Mouse (Mus musculus) limb, embryonic 15.5 days (tissue): ENCODE results near the gene Tbca. TPM values are rescaled to one million over a fixed set of nuclear protein-coding genes. Genes with fewer than 3 reads are reported as not detected.

Experiments used
- ATAC-seq: fragments of 200-750 bp; cut with Nextera tagmentation; 2 replicates; pipeline ENCODE4 v1.8.0; 2017; ENCODE audit warnings: low read depth, moderate TSS enrichment; ENCODE audit not compliant: insufficient number of reproducible peaks, low FRiP score, low TSS enrichment
- H3K27ac ChIP-seq: fragments of 300-500 bp; sonication (generic); 2 replicates; pipeline ENCODE4 v1.5.1; 2015; ENCODE audit warnings: moderate library complexity, mild to moderate bottlenecking, inconsistent platforms
- H3K27me3 ChIP-seq: fragments of 300-500 bp; sonication (generic); 2 replicates; pipeline ENCODE4 v1.6.1; 2015; ENCODE audit warnings: inconsistent platforms
- H3K36me3 ChIP-seq: fragments of 300-500 bp; sonication (generic); 2 replicates; pipeline ENCODE4 v1.6.1; 2015; ENCODE audit warnings: inconsistent platforms
- H3K4me1 ChIP-seq: fragments of 300-500 bp; sonication (generic); 2 replicates; pipeline ENCODE4 v1.6.1; 2015; ENCODE audit warnings: inconsistent platforms
- H3K4me2 ChIP-seq: fragments of 300-500 bp; sonication (generic); 2 replicates; pipeline ENCODE4 v1.6.1; 2015; ENCODE audit warnings: mild to moderate bottlenecking, inconsistent platforms
- H3K4me3 ChIP-seq: fragments of 300-500 bp; sonication (generic); 2 replicates; pipeline ENCODE4 v1.5.1; 2015; ENCODE audit warnings: mild to moderate bottlenecking, inconsistent platforms
- H3K9ac ChIP-seq: fragments of 300-500 bp; sonication (generic); 2 replicates; pipeline ENCODE4 v1.6.1; 2015; ENCODE audit warnings: inconsistent platforms
- H3K9me3 ChIP-seq: fragments of 300-500 bp; sonication (generic); 2 replicates; pipeline ENCODE4 v1.6.1; 2016; ENCODE audit warnings: inconsistent platforms
- WGBS: fragments of 180-500 bp; shearing (Covaris S2); methylation state at CpG from one replicate; pipeline ENCODE4 v1.1.7; 2015; 5-methylcytosine and 5-hydroxymethylcytosine counted together
- polyA plus RNA-seq: library from polyadenylated mRNA; unstranded; fragments of >200 nt; fragmentation: Nextera tagmentation; extraction: Ambion mirVana; gene quantifications from 2 replicates; pipeline ENCODE4 v1.2.1, GENCODE M21; 2015

The Tbca gene
- polyA plus RNA-seq, 1 experiment from 2014 or later, result 208 TPM

- no peak overlapping the region for H3K27ac ChIP-seq
- H3K4me2 ChIP-seq, result no peak overlapping the region
- WGBS, result 91% methylated on average over 1 of the region's 1 CpGs
- no peaks in the 10 kb centered on the region for H3K9me3 ChIP-seq
- H3K9ac ChIP-seq, result no peak overlapping the region
- H3K4me3 ChIP-seq, result no peak overlapping the region
- ATAC-seq, result no peak
- H3K4me1 ChIP-seq, result peaks cover 4% of the 10 kb centered on the region; the same call in 1 of the 2 replicates
- H3K27me3 ChIP-seq, result no peaks in the 10 kb centered on the region
- H3K36me3 ChIP-seq, result no peaks in the 10 kb centered on the region
Measured at GRCm38 (mm10) chr13:94811451-94811850, 22.7 kb downstream of the Tbca start.

DNA sequence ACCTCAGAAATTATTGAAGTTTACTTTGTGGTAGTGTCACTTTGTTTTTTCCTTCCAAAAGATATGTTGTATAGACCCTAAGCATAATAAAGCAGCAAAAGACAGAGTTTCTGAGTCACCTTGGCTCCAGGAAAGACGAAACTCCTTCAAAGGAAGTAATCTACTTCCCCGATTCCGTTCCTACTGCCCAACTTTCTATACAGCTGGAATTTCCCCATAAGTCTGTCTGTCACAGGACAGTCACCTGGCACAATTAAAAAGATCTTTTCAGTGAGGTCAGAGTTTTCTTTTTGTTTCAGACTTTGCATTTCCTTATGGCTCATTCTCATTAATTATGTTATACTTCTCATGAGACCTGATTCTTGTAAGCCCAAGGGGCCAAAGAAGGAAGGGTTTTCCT is 25.1 kb downstream of the Tbca start:
- Histone ChIP-seq H3K4me2 (no peak overlapping the region), H3K9ac (no peak overlapping the region), H3K4me1 (no peaks in the 10 kb centered on the region), H3K27ac (no peak overlapping the region), H3K27me3 (no peaks in the 10 kb centered on the region), H3K36me3 (no peaks in the 10 kb centered on the region), H3K4me3 (no peak overlapping the region), H3K9me3 (no peaks in the 10 kb centered on the region)
- no peak for ATAC-seq
- WGBS, result 53% methylated on average over 3 of the region's 3 CpGs

DNA sequence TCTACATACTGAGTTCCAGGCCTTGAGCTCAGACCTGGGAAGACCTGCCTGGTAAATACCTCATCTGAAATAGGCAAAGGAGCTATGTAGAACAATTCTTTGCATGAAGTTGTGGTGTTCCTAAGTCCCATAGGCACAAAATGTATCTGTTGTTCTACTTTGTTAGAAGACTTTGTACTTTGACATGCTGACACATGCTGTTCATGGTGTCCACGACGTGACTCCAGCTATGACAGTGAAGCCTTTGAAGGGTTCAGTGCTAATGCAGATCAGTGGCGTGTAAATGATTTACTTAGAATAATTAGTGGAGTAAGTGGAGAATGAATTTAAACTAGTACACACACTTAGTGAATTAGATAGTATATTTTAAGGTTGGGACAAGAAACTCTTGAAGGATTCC is 31.8 kb downstream of the Tbca start:
- WGBS, result 76% methylated on average over 3 of the region's 3 CpGs
- ATAC-seq, result no peak
- no peak overlapping the region for H3K27ac ChIP-seq
- no peak overlapping the region for H3K9ac ChIP-seq
- no peaks in the 10 kb centered on the region for H3K4me1 ChIP-seq
- H3K36me3 ChIP-seq, result no peaks in the 10 kb centered on the region; the same call in 1 of the 2 replicates
- no peak overlapping the region for H3K4me2 ChIP-seq
- H3K4me3 ChIP-seq, result no peak overlapping the region
- no peaks in the 10 kb centered on the region for H3K9me3 ChIP-seq
- H3K27me3 ChIP-seq, result no peaks in the 10 kb centered on the region

- Histone ChIP-seq H3K4me2 (no peak overlapping the region), H3K9ac (no peak overlapping the region), H3K4me3 (no peak overlapping the region), H3K36me3 (no peaks in the 10 kb centered on the region; the same call in 1 of the 2 replicates), H3K27ac (no peak overlapping the region), H3K27me3 (no peaks in the 10 kb centered on the region), H3K4me1 (no peaks in the 10 kb centered on the region), H3K9me3 (no peaks in the 10 kb centered on the region)
- WGBS, result 60% methylated on average over 2 of the region's 2 CpGs
- no peak for ATAC-seq
Measured at GRCm38 (mm10) chr13:94820956-94821355, 32.2 kb downstream of the Tbca start.

GRCm38 (mm10) chr13:94826389-94826788 is 37.7 kb downstream of the Tbca start:
- WGBS, result 87% methylated on average over 5 of the region's 5 CpGs
- Histone ChIP-seq H3K4me2 (no peak overlapping the region), H3K27me3 (no peaks in the 10 kb centered on the region), H3K9ac (no peak overlapping the region), H3K4me1 (peaks cover 5% of the 10 kb centered on the region; the same call in 1 of the 2 replicates), H3K9me3 (no peaks in the 10 kb centered on the region), H3K36me3 (no peaks in the 10 kb centered on the region; the same call in 1 of the 2 replicates), H3K4me3 (no peak overlapping the region), H3K27ac (no peak overlapping the region)
- ATAC-seq, result no peak

DNA sequence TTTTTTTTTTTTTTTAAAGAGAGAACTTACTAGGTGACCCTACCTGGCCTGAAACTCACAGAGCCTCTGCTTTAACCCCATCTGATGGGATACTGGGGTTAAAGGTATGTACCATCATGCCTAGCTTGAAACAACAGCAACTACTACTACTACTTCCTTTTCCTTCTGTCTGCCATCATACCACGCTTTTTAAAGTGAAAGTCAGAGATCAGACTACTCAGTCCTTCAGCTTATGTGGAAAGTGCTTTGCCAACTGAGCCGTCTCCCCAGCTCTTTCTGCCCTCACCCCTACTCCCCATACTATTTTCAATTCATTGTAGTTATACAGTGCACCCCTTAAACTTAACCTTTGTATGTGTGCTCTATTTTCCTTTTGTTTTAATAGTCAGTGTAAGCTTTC is 38.3 kb downstream of the Tbca start:
- Histone ChIP-seq H3K27ac (no peak overlapping the region), H3K36me3 (no peaks in the 10 kb centered on the region; the same call in 1 of the 2 replicates), H3K4me2 (no peak overlapping the region), H3K9me3 (no peaks in the 10 kb centered on the region), H3K4me1 (peaks cover 5% of the 10 kb centered on the region; the same call in 1 of the 2 replicates), H3K27me3 (no peaks in the 10 kb centered on the region), H3K4me3 (no peak overlapping the region), H3K9ac (no peak overlapping the region)
- WGBS, result 74% methylated on average over 2 of the region's 2 CpGs
- no peak for ATAC-seq

- H3K4me2 ChIP-seq, result no peak overlapping the region
- no peak overlapping the region for H3K27ac ChIP-seq
- H3K36me3 ChIP-seq, result peaks cover 5% of the 10 kb centered on the region
- H3K9ac ChIP-seq, result no peak overlapping the region
- H3K4me1 ChIP-seq, result peaks cover 5% of the 10 kb centered on the region; the same call in 1 of the 2 replicates
- no peaks in the 10 kb centered on the region for H3K9me3 ChIP-seq
- no peaks in the 10 kb centered on the region for H3K27me3 ChIP-seq
- WGBS, result 59% methylated on average over 2 of the region's 2 CpGs
- H3K4me3 ChIP-seq, result no peak overlapping the region
- no peak for ATAC-seq
Measured at GRCm38 (mm10) chr13:94827847-94828246, 39.1 kb downstream of the Tbca start.

GRCm38 (mm10) chr13:94838047-94838720 is 49.5 kb downstream of the Tbca start:
- H3K9ac ChIP-seq, result no peak overlapping the region
- no peaks in the 10 kb centered on the region; the same call in 1 of the 2 replicates for H3K4me1 ChIP-seq
- H3K4me3 ChIP-seq, result no peak overlapping the region
- WGBS, result 66% methylated on average over 5 of the region's 5 CpGs
- no peak overlapping the region for H3K27ac ChIP-seq
- no peaks in the 10 kb centered on the region for H3K27me3 ChIP-seq
- H3K9me3 ChIP-seq, result no peaks in the 10 kb centered on the region
- no peak for ATAC-seq
- no peak overlapping the region for H3K4me2 ChIP-seq
- peaks cover 38% of the 10 kb centered on the region for H3K36me3 ChIP-seq

- Histone ChIP-seq H3K9me3 (no peaks in the 10 kb centered on the region), H3K36me3 (peaks cover 35% of the 10 kb centered on the region), H3K9ac (no peak overlapping the region), H3K4me3 (no peak overlapping the region), H3K4me1 (no peaks in the 10 kb centered on the region; the same call in 1 of the 2 replicates), H3K27me3 (no peaks in the 10 kb centered on the region), H3K27ac (no peak overlapping the region), H3K4me2 (no peak overlapping the region)
- 73% methylated on average over 8 of the region's 8 CpGs for WGBS
- no peak for ATAC-seq
Measured at GRCm38 (mm10) chr13:94838756-94839337, 50.1 kb downstream of the Tbca start.

- no peak for ATAC-seq
- 69% methylated on average over 5 of the region's 5 CpGs for WGBS
- H3K27me3 ChIP-seq, result no peaks in the 10 kb centered on the region
- H3K27ac ChIP-seq, result no peak overlapping the region
- H3K4me2 ChIP-seq, result no peak overlapping the region
- H3K4me3 ChIP-seq, result no peak overlapping the region
- H3K4me1 ChIP-seq, result no peaks in the 10 kb centered on the region; the same call in 1 of the 2 replicates
- H3K9ac ChIP-seq, result no peak overlapping the region
- peaks cover 26% of the 10 kb centered on the region for H3K36me3 ChIP-seq
- H3K9me3 ChIP-seq, result no peaks in the 10 kb centered on the region
Measured at GRCm38 (mm10) chr13:94843236-94843635, 54.5 kb downstream of the Tbca start.

- Histone ChIP-seq H3K4me3 (no peak overlapping the region), H3K9me3 (no peaks in the 10 kb centered on the region), H3K36me3 (0 out of 2 replicates have a peak, but pooled peaks cover 7% of the 10 kb centered on the region), H3K9ac (no peak overlapping the region), H3K27ac (no peak overlapping the region), H3K27me3 (no peaks in the 10 kb centered on the region), H3K4me2 (no peak overlapping the region), H3K4me1 (no peaks in the 10 kb centered on the region)
- WGBS, result 76% methylated on average over 7 of the region's 7 CpGs
- ATAC-seq, result no peak
Measured at GRCm38 (mm10) chr13:94847870-94848269, 59.2 kb downstream of the Tbca start.

- Histone ChIP-seq H3K36me3 (0 out of 2 replicates have a peak, but pooled peaks cover 2% of the 10 kb centered on the region), H3K27me3 (no peaks in the 10 kb centered on the region), H3K4me1 (no peaks in the 10 kb centered on the region), H3K27ac (no peak overlapping the region), H3K9me3 (no peaks in the 10 kb centered on the region), H3K4me2 (no peak overlapping the region), H3K4me3 (no peak overlapping the region), H3K9ac (no peak overlapping the region)
- ATAC-seq, result no peak
- 55% methylated on average over 13 of the region's 13 CpGs for WGBS
Measured at GRCm38 (mm10) chr13:94849351-94849750, 60.6 kb downstream of the Tbca start.
